Mouse (Mus musculus): Measurements from ENCODE around the gene Fam19a1.

- no peak for TF ChIP-seq CTCF (IDR thresholded peaks at IDR 0.05; ENCODE audit: control insufficient read depth, insufficient read depth, low read length)
- no peak for TF ChIP-seq POLR2A (IDR thresholded peaks at IDR 0.05; ENCODE audit: borderline replicate concordance, control insufficient read depth, low read depth, low read length)
Measured at GRCm38 (mm10) chr6:96376773-96377172, 263.8 kb downstream of the Fam19a1 start.

Data from bone marrow, adult 2 months (tissue).